Mouse (Mus musculus) midbrain, embryonic 14.5 days (tissue): Measurements from ENCODE around the gene Rims4. TPM values are rescaled to one million over a fixed set of nuclear protein-coding genes. Genes with fewer than 3 reads are reported as not detected.

ENCODE experiments used
- ATAC-seq: fragments of 200-750 bp; cut with Nextera tagmentation; 2 replicates; pipeline ENCODE4 v1.8.0; 2017; ENCODE audit warnings: moderate number of reproducible peaks, moderate library complexity; ENCODE audit not compliant: low FRiP score, low TSS enrichment
- DNase-seq: peaks from one replicate; pipeline ENCODE4 v3.0.0-alpha.2; 2015
- H3K27ac ChIP-seq: fragments of 300-500 bp; sonication (generic); replicated peaks from 2 replicates; pipeline ENCODE4 v1.5.1; 2014; ENCODE audit warnings: mild to moderate bottlenecking, low read depth, low read length, moderate library complexity
- H3K27me3 ChIP-seq: fragments of 300-500 bp; sonication (generic); 2 replicates; pipeline ENCODE4 v1.6.1; 2014; ENCODE audit warnings: low read length, control low read depth, mixed read lengths; ENCODE audit not compliant: control insufficient read depth, insufficient read depth
- H3K36me3 ChIP-seq: fragments of 300-500 bp; sonication (generic); 2 replicates; pipeline ENCODE4 v1.6.1; 2014; ENCODE audit warnings: low read length, control low read depth; ENCODE audit not compliant: control insufficient read depth, insufficient read depth
- H3K4me1 ChIP-seq: fragments of 300-500 bp; sonication (generic); 2 replicates; pipeline ENCODE4 v1.6.1; 2014; ENCODE audit warnings: mild to moderate bottlenecking, antibody characterized with exemption, low read length, control low read depth; ENCODE audit not compliant: control insufficient read depth, insufficient read depth
- H3K4me2 ChIP-seq: fragments of 300-500 bp; sonication (generic); 2 replicates; pipeline ENCODE4 v1.6.1; 2014; ENCODE audit warnings: mild to moderate bottlenecking, low read length, moderate library complexity
- H3K4me3 ChIP-seq: fragments of 300-500 bp; sonication (generic); replicated peaks from 2 replicates; pipeline ENCODE4 v1.5.1; 2014; ENCODE audit warnings: low read depth, low read length
- H3K9ac ChIP-seq: fragments of 300-500 bp; sonication (generic); replicated peaks from 2 replicates; pipeline ENCODE4 v1.6.1; 2014; ENCODE audit warnings: mild to moderate bottlenecking, low read length, moderate library complexity
- H3K9me3 ChIP-seq: fragments of 300-500 bp; sonication (generic); 2 replicates; pipeline ENCODE4 v1.6.1; 2016; ENCODE audit warnings: low read length, control low read depth, mixed read lengths; ENCODE audit not compliant: control insufficient read depth
- WGBS: fragments of 180-500 bp; shearing (Covaris S2); extraction: QIAGEN DNeasy Blood & Tissue Kit; methylation state at CpG from one replicate; pipeline ENCODE4 v1.1.7; 2014; 5-methylcytosine and 5-hydroxymethylcytosine counted together
- polyA plus RNA-seq: library from polyadenylated mRNA; unstranded; fragments of >200 nt; fragmentation: Nextera tagmentation; extraction: Ambion mirVana; gene quantifications from 2 replicates; pipeline ENCODE4 v1.2.1, GENCODE M21; 2014

Rims4 gene
- polyA plus RNA-seq = 6.2 and 11.8 TPM in 2 replicates

- peak; percentile 91 for DNase-seq
- Histone ChIP-seq H3K4me1 (peaks cover 10% of the 10 kb centered on the region), H3K9ac (peak within 1 kb of the TSS; percentile 80), H3K36me3 (no peaks in the 10 kb centered on the region), H3K4me2 (peak within 1 kb of the TSS; percentile 82), H3K9me3 (no peaks in the 10 kb centered on the region), H3K27me3 (peaks cover 17% of the 10 kb centered on the region), H3K27ac (peak within 1 kb of the TSS; percentile 60), H3K4me3 (peak within 1 kb of the TSS; percentile 64)
- ATAC-seq = peak; percentile 78
- under 1% methylated on average over 87 of the region's 115 CpGs for WGBS
Observed at GRCm38 (mm10) chr2:163918317-163919258, at the start of gene Rims4. Rims4 (minus strand) TSS chr2:163918683.

GRCm38 (mm10) chr2:163965706-163966105 is 47.2 kb upstream of the Rims4 start:
- Histone ChIP-seq H3K4me3 (no peak overlapping the region), H3K9ac (no peak overlapping the region), H3K4me1 (no peaks in the 10 kb centered on the region), H3K36me3 (no peaks in the 10 kb centered on the region), H3K27ac (no peak overlapping the region), H3K9me3 (no peaks in the 10 kb centered on the region), H3K4me2 (no peak overlapping the region), H3K27me3 (no peaks in the 10 kb centered on the region)
- 74% methylated on average over 7 of the region's 7 CpGs for WGBS
- no peak for DNase-seq
- no peak for ATAC-seq

GRCm38 (mm10) chr2:163964606-163965560 is 46.4 kb upstream of the Rims4 start:
- H3K9me3 ChIP-seq = no peaks in the 10 kb centered on the region
- H3K9ac ChIP-seq = no peak overlapping the region
- H3K27me3 ChIP-seq = no peaks in the 10 kb centered on the region
- no peaks in the 10 kb centered on the region for H3K4me1 ChIP-seq
- H3K27ac ChIP-seq = no peak overlapping the region
- no peak overlapping the region for H3K4me2 ChIP-seq
- no peak for ATAC-seq
- WGBS = 66% methylated on average over 19 of the region's 19 CpGs
- peak; percentile 17 for DNase-seq
- no peak overlapping the region for H3K4me3 ChIP-seq
- H3K36me3 ChIP-seq = no peaks in the 10 kb centered on the region

- H3K9me3 ChIP-seq = no peaks in the 10 kb centered on the region
- no peaks in the 10 kb centered on the region for H3K4me1 ChIP-seq
- no peak overlapping the region for H3K27ac ChIP-seq
- ATAC-seq (no peak), DNase-seq (no peak)
- no peak overlapping the region for H3K9ac ChIP-seq
- H3K27me3 ChIP-seq = no peaks in the 10 kb centered on the region
- H3K36me3 ChIP-seq = no peaks in the 10 kb centered on the region
- H3K4me3 ChIP-seq = no peak overlapping the region
- 83% methylated on average over 7 of the region's 7 CpGs for WGBS
- no peak overlapping the region for H3K4me2 ChIP-seq
Observed at GRCm38 (mm10) chr2:163953622-163954310, 35.3 kb upstream of the Rims4 start.

GRCm38 (mm10) chr2:163951770-163952169 is 33.3 kb upstream of the Rims4 start:
- no peak overlapping the region for H3K27ac ChIP-seq
- H3K9me3 ChIP-seq = no peaks in the 10 kb centered on the region
- H3K4me3 ChIP-seq = no peak overlapping the region
- no peak overlapping the region for H3K9ac ChIP-seq
- H3K27me3 ChIP-seq = no peaks in the 10 kb centered on the region
- H3K4me1 ChIP-seq = no peaks in the 10 kb centered on the region
- H3K4me2 ChIP-seq = no peak overlapping the region
- whole genome bisulfite sequencing = 26% methylated on average over 4 of the region's 4 CpGs
- no peaks in the 10 kb centered on the region for H3K36me3 ChIP-seq
- no peak for ATAC-seq
- DNase-seq = peak; percentile 88

- H3K36me3 ChIP-seq = no peaks in the 10 kb centered on the region
- 73% methylated on average over 7 of the region's 7 CpGs for WGBS
- H3K4me1 ChIP-seq = no peaks in the 10 kb centered on the region
- no peak overlapping the region for H3K4me3 ChIP-seq
- no peaks in the 10 kb centered on the region for H3K9me3 ChIP-seq
- DNase-seq = no peak
- no peak overlapping the region for H3K9ac ChIP-seq
- H3K4me2 ChIP-seq = no peak overlapping the region
- ATAC-seq = no peak
- no peak overlapping the region for H3K27ac ChIP-seq
- H3K27me3 ChIP-seq = no peaks in the 10 kb centered on the region
Observed at GRCm38 (mm10) chr2:163947976-163948375, 29.5 kb upstream of the Rims4 start.

- no peaks in the 10 kb centered on the region for H3K4me1 ChIP-seq
- no peaks in the 10 kb centered on the region for H3K9me3 ChIP-seq
- no peaks in the 10 kb centered on the region for H3K36me3 ChIP-seq
- no peak for ATAC-seq
- H3K4me3 ChIP-seq = no peak overlapping the region
- H3K27me3 ChIP-seq = no peaks in the 10 kb centered on the region
- H3K27ac ChIP-seq = no peak overlapping the region
- no peak for DNase-seq
- no peak overlapping the region for H3K9ac ChIP-seq
- WGBS = 86% methylated on average over 15 of the region's 15 CpGs
- no peak overlapping the region for H3K4me2 ChIP-seq
Observed at GRCm38 (mm10) chr2:163946221-163946620, 27.7 kb upstream of the Rims4 start.

GRCm38 (mm10) chr2:163944511-163944910 is 26.0 kb upstream of the Rims4 start:
- Histone ChIP-seq H3K27me3 (no peaks in the 10 kb centered on the region), H3K4me2 (no peak overlapping the region), H3K9ac (no peak overlapping the region), H3K4me3 (no peak overlapping the region), H3K36me3 (no peaks in the 10 kb centered on the region), H3K9me3 (no peaks in the 10 kb centered on the region), H3K4me1 (no peaks in the 10 kb centered on the region), H3K27ac (no peak overlapping the region)
- DNase-seq (no peak), ATAC-seq (no peak)
- WGBS = 88% methylated on average over 8 of the region's 8 CpGs
